Mouse (Mus musculus) lung, embryonic 14.5 days (tissue): ENCODE data around the gene Mmd. TPM values are rescaled to one million over a fixed set of nuclear protein-coding genes. Genes with fewer than 3 reads are reported as not detected.

Source experiments
- ATAC-seq: fragments of 200-750 bp; cut with Nextera tagmentation; 2 replicates; pipeline ENCODE4 v1.8.0; 2017; ENCODE audit warnings: mild to moderate bottlenecking, moderate TSS enrichment, moderate library complexity; ENCODE audit not compliant: insufficient read depth
- DNase-seq: peaks from one replicate; pipeline ENCODE4 v3.0.0-alpha.2; 2015
- H3K27ac ChIP-seq: fragments of 300-500 bp; sonication (generic); 2 replicates; pipeline ENCODE4 v1.5.1; 2014; ENCODE audit warnings: low read depth, mild to moderate bottlenecking, moderate library complexity
- H3K27me3 ChIP-seq: fragments of 300-500 bp; sonication (generic); 2 replicates; pipeline ENCODE4 v1.6.1; 2014; ENCODE audit warnings: low read length, control low read depth; ENCODE audit not compliant: insufficient read depth
- H3K36me3 ChIP-seq: fragments of 300-500 bp; sonication (generic); 2 replicates; pipeline ENCODE4 v1.6.1; 2014; ENCODE audit warnings: control low read depth; ENCODE audit not compliant: insufficient read depth
- H3K4me1 ChIP-seq: fragments of 300-500 bp; sonication (generic); 2 replicates; pipeline ENCODE4 v1.6.1; 2014; ENCODE audit warnings: antibody characterized with exemption, control low read depth; ENCODE audit not compliant: insufficient read depth
- H3K4me2 ChIP-seq: fragments of 300-500 bp; sonication (generic); 2 replicates; pipeline ENCODE4 v1.6.1; 2014; ENCODE audit warnings: mild to moderate bottlenecking
- H3K4me3 ChIP-seq: fragments of 300-500 bp; sonication (generic); 2 replicates; pipeline ENCODE4 v1.5.1; 2014; ENCODE audit warnings: low read depth, low read length
- H3K9ac ChIP-seq: fragments of 300-500 bp; sonication (generic); 2 replicates; pipeline ENCODE4 v1.6.1; 2014
- H3K9me3 ChIP-seq: fragments of 300-500 bp; sonication (generic); 2 replicates; pipeline ENCODE4 v1.6.1; 2016; ENCODE audit warnings: low read depth, low read length, control low read depth
- CTCF ChIP-seq: IDR thresholded peaks from 2 replicates; pipeline ENCODE4 v1.5.1; 2016; ENCODE audit warnings: antibody characterized with exemption, low read depth
- WGBS: fragments of 180-500 bp; shearing (Covaris S2); extraction: QIAGEN DNeasy Blood & Tissue Kit; methylation state at CpG from one replicate; pipeline ENCODE4 v1.1.7; 2014; 5-methylcytosine and 5-hydroxymethylcytosine counted together
- polyA plus RNA-seq: library from polyadenylated mRNA; unstranded; fragments of >200 nt; fragmentation: Nextera tagmentation; extraction: Ambion mirVana; gene quantifications from 2 replicates; pipeline ENCODE4 v1.2.1, GENCODE M21; 2014

The Mmd gene
- polyA plus RNA-seq, 1 experiment from 2014 or later: 31.5 TPM

DNA sequence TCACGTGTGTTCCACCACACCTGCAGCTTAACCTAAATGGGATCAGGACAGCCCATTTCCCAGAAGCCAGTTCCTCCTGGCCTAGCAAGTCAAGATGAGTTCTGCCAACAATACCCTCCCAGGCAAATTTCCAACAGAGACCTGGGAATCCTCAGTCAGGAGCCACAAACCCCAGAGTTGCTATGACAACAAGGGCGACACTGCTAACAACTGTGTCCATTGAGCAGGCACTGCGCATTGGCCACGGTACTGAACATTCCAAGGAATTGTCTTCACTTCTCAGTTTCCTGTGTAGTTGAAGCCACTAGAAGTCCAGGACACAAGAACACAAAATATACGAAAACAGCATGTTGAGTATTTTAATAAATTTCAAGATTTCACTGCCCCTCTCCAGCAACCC lies 11.6 kb upstream of the Mmd start:
- ATAC-seq (no peak), DNase-seq (no peak)
- Histone ChIP-seq H3K36me3 (no peaks in the 10 kb centered on the region), H3K9ac (no peak overlapping the region), H3K4me1 (no peaks in the 10 kb centered on the region), H3K9me3 (no peaks in the 10 kb centered on the region), H3K27ac (no peak overlapping the region), H3K27me3 (no peaks in the 10 kb centered on the region), H3K4me2 (no peak overlapping the region), H3K4me3 (no peak overlapping the region)
- 70% methylated on average over 5 of the region's 5 CpGs for WGBS
- no peak for TF ChIP-seq CTCF

DNA sequence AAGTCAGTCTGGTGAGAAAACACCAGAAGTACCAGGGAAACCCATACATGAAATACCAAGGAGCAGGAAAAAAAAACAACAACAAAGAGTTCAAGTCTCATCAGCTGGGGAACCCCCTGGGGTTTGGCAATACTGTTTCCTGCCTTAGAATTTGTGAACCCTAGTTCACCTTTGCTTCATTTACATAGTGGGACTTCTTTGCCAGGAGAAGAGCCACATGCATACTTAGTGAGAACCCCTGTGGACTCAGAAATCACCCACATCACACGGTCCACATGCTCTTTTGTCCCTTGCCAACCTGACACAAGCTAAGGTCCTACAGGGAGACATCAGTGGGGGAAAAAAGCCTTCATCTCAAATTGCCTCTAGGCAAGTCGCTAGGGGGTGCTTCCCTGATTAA lies 10.6 kb upstream of the Mmd start:
- H3K4me3 ChIP-seq: no peak overlapping the region
- no peaks in the 10 kb centered on the region for H3K4me1 ChIP-seq
- no peak for ATAC-seq
- no peak overlapping the region for H3K27ac ChIP-seq
- no peak overlapping the region for H3K4me2 ChIP-seq
- WGBS: 34% methylated on average over 2 of the region's 2 CpGs
- H3K36me3 ChIP-seq: no peaks in the 10 kb centered on the region
- no peak overlapping the region for H3K9ac ChIP-seq
- H3K27me3 ChIP-seq: no peaks in the 10 kb centered on the region
- no peak for TF ChIP-seq CTCF
- H3K9me3 ChIP-seq: no peaks in the 10 kb centered on the region
- no peak for DNase-seq

DNA sequence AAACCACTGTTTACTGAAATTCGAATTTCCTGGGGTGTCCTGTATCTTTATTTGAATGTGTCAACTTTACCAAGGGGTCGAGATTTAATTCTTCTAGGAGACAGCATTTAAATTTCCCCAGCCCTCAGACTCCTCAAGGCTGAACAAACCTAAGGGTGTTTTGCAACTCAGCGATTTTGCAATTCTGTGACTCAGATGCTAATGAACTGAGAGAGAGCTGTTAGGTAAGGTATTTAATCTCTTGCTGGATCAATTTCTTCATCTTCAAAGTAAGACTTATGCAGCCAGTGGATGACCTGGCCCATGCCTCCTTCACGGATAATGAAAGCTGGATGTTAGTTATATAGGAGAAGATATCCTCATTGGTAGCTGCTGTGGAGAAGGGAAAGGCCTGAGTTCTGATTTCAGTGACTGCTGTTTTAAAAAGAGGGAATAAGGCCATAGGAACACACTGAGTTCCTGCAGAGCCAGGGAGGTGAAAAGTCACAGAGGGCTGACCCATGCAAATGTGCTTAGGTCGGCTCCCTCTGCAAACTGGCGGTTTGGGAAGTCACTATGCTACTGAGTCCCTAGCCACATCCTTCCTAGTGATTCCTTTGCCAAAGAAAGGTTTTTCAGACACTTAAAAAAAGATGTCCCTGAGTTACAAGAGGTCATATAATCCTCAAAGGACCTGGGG lies 8.5 kb upstream of the Mmd start:
- Histone ChIP-seq H3K9ac (no peak overlapping the region), H3K27ac (no peak overlapping the region), H3K4me2 (no peak overlapping the region), H3K4me3 (no peak overlapping the region), H3K27me3 (no peaks in the 10 kb centered on the region), H3K36me3 (no peaks in the 10 kb centered on the region), H3K4me1 (no peaks in the 10 kb centered on the region), H3K9me3 (no peaks in the 10 kb centered on the region)
- 20% methylated on average over 6 of the region's 6 CpGs for WGBS
- DNase-seq: no peak
- TF ChIP-seq CTCF: no peak
- no peak for ATAC-seq

DNA sequence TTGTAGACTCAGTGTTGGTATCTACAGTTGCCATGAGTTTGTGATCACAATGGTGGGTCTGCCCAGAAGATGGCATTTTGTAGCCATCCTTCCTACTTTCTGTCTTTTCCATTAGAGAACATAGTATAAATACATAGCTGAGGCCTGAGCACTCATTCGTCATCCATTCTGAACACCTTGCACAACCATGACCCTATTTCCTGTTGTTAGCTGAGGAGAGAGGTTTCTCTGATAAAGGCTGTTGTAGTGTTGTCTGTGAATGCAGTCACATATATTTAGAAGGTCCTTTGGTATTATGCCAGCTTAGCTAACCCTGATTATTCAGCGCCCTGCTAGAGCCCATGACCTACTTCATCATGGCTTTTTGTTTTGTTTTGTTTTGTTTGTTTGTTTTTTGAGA lies 7.4 kb upstream of the Mmd start:
- Histone ChIP-seq H3K4me3 (no peak overlapping the region), H3K4me1 (no peaks in the 10 kb centered on the region), H3K9me3 (no peaks in the 10 kb centered on the region), H3K27ac (no peak overlapping the region), H3K4me2 (no peak overlapping the region), H3K9ac (no peak overlapping the region), H3K36me3 (no peaks in the 10 kb centered on the region), H3K27me3 (no peaks in the 10 kb centered on the region)
- whole genome bisulfite sequencing: 81% methylated on average over 2 of the region's 2 CpGs
- DNase-seq (no peak), ATAC-seq (no peak)
- TF ChIP-seq CTCF: no peak

DNA sequence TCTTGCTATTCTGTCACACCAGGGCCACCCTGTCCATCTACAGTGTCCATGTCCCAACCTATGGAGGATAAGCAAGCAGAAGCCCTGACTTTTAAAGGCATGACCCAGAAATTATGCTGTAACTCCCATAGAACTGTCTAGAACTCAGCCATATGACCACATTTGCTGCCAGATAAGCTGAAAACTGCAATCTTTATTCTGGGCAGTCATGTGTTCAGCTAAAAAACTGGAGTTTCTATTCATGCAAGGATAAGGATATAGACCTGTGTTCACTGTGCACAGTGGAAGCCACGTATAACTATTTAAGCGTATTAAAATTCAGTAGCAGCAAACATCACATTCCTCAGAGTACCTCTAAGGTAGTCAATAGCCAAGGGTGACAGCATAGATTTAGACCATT lies 6.0 kb upstream of the Mmd start:
- no peak for DNase-seq
- Histone ChIP-seq H3K9me3 (no peaks in the 10 kb centered on the region), H3K4me1 (no peaks in the 10 kb centered on the region), H3K27me3 (no peaks in the 10 kb centered on the region), H3K9ac (no peak overlapping the region), H3K4me3 (no peak overlapping the region), H3K4me2 (no peak overlapping the region), H3K36me3 (no peaks in the 10 kb centered on the region), H3K27ac (no peak overlapping the region)
- WGBS: 88% methylated on average over 2 of the region's 2 CpGs
- TF ChIP-seq CTCF: no peak
- ATAC-seq: no peak

DNA sequence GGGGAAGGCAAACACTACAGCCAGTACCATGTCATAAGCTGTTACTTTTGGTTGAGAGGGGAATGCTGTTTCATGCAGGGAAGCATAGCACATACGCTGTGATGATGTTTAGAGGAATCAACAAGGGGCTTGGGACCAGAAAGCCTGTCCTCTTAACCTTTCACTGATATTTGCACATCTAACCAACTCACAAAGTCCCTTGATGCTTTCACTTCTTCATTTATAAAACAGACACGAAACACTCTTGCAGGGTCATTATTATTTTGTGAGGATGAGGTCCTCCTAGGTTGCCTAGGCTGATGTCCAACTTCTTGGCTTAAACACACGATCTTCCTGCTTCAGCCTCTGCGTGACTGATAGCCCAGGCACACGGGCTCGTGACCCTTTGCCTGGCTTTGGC lies 3.6 kb upstream of the Mmd start:
- DNase-seq (no peak), ATAC-seq (no peak)
- H3K4me3 ChIP-seq: no peak overlapping the region
- H3K4me2 ChIP-seq: no peak overlapping the region
- no peaks in the 10 kb centered on the region for H3K9me3 ChIP-seq
- no peaks in the 10 kb centered on the region for H3K36me3 ChIP-seq
- H3K27ac ChIP-seq: no peak overlapping the region
- no peaks in the 10 kb centered on the region for H3K4me1 ChIP-seq
- H3K27me3 ChIP-seq: no peaks in the 10 kb centered on the region
- TF ChIP-seq CTCF: no peak
- H3K9ac ChIP-seq: no peak overlapping the region
- 69% methylated on average over 6 of the region's 6 CpGs for WGBS

DNA sequence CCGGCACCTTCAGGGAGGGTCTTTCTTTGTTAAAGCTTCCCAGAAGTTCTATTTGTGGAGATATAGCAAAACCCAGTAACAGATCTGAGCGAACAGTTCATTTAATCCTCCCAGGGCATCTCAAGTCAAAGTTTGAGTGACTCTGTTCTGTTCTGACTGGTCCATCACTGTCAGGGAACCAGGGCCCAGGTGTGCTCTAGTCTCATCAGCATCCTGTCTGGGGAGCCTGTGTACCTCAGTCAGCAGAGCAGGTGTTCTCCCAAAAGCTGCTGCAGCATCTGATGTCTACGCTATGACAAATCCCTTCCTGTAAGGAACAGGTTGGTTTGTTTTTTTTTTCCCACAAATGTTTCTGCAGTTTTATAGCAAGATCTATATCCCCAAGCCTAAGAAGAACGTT lies 2.6 kb upstream of the Mmd start:
- no peak overlapping the region for H3K4me2 ChIP-seq
- H3K4me3 ChIP-seq: no peak overlapping the region
- DNase-seq: no peak
- no peaks in the 10 kb centered on the region for H3K27me3 ChIP-seq
- no peaks in the 10 kb centered on the region for H3K9me3 ChIP-seq
- H3K9ac ChIP-seq: no peak overlapping the region
- no peak overlapping the region for H3K27ac ChIP-seq
- no peaks in the 10 kb centered on the region for H3K4me1 ChIP-seq
- no peaks in the 10 kb centered on the region for H3K36me3 ChIP-seq
- no peak for ATAC-seq
- no peak for TF ChIP-seq CTCF
- 73% methylated on average over 4 of the region's 4 CpGs for WGBS

DNA sequence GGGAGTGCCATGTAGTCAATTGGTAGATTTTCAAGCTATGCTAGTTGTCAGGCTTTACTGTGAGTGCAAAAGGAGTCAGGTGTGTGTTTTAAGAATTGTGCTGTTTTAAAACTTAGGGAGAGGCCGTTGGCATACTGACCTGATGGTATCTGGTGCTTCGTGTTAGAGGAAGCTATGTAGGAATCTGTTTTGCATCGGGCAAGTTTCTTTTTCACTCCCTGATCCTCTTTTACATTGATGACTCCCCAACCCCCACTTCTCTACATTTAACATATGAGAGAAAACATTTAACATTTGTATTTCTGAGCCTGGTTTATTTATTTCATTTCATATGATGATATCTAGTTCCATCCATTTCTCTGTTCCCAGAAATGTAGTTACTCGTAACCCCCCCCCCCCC lies 1.5 kb upstream of the Mmd start:
- Histone ChIP-seq H3K27ac (no peak overlapping the region), H3K27me3 (no peaks in the 10 kb centered on the region), H3K9ac (no peak overlapping the region), H3K9me3 (no peaks in the 10 kb centered on the region), H3K4me3 (no peak overlapping the region), H3K4me1 (0 out of 2 replicates have a peak, but pooled peaks cover 9% of the 10 kb centered on the region), H3K36me3 (no peaks in the 10 kb centered on the region), H3K4me2 (no peak overlapping the region)
- no peak for DNase-seq
- TF ChIP-seq CTCF: no peak
- WGBS: 51% methylated on average over 4 of the region's 4 CpGs
- no peak for ATAC-seq
